Mouse (Mus musculus) limb, embryonic 12.5 days (tissue): ENCODE measurements around the gene Drc3. TPM values are rescaled to one million over a fixed set of nuclear protein-coding genes. Genes with fewer than 3 reads are reported as not detected.
A peak's percentile ranks its signal among the peaks of the same experiment; 100 is the strongest.

Source experiments
- ATAC-seq: fragments of 200-750 bp; cut with Nextera tagmentation; 2 replicates; pipeline ENCODE4 v1.8.0; 2017; ENCODE audit warnings: low read depth, moderate TSS enrichment; ENCODE audit not compliant: insufficient number of reproducible peaks, insufficient read depth, low FRiP score, low TSS enrichment
- H3K27ac ChIP-seq: fragments of 300-500 bp; sonication (generic); 2 replicates; pipeline ENCODE4 v1.5.1; 2016; ENCODE audit warnings: mild to moderate bottlenecking, moderate library complexity
- H3K27me3 ChIP-seq: fragments of 300-500 bp; sonication (generic); 2 replicates; pipeline ENCODE4 v1.6.1; 2016; ENCODE audit warnings: mild to moderate bottlenecking, moderate library complexity
- H3K36me3 ChIP-seq: fragments of 300-500 bp; sonication (generic); 2 replicates; pipeline ENCODE4 v1.6.1; 2016; ENCODE audit warnings: mild to moderate bottlenecking, moderate library complexity
- H3K4me1 ChIP-seq: fragments of 300-500 bp; sonication (generic); replicated peaks from 2 replicates; pipeline ENCODE4 v1.6.1; 2016
- H3K4me2 ChIP-seq: fragments of 300-500 bp; sonication (generic); 2 replicates; pipeline ENCODE4 v1.6.1; 2016; ENCODE audit warnings: mild to moderate bottlenecking, moderate library complexity
- H3K4me3 ChIP-seq: fragments of 300-500 bp; sonication (generic); replicated peaks from 2 replicates; pipeline ENCODE4 v1.5.1; 2016; ENCODE audit warnings: mild to moderate bottlenecking
- H3K9ac ChIP-seq: fragments of 300-500 bp; sonication (generic); replicated peaks from 2 replicates; pipeline ENCODE4 v1.6.1; 2016; ENCODE audit warnings: mild to moderate bottlenecking, moderate library complexity
- H3K9me3 ChIP-seq: fragments of 300-500 bp; sonication (generic); 2 replicates; pipeline ENCODE4 v1.6.1; 2016; ENCODE audit warnings: mild to moderate bottlenecking, moderate library complexity
- WGBS: fragments of 180-500 bp; shearing (Covaris S2); methylation state at CpG from one replicate; pipeline ENCODE4 v1.1.7; 2016; 5-methylcytosine and 5-hydroxymethylcytosine counted together
- polyA plus RNA-seq: library from polyadenylated mRNA; unstranded; fragments of >200 nt; fragmentation: Nextera tagmentation; extraction: Ambion mirVana; gene quantifications from 2 replicates; pipeline ENCODE4 v1.2.1, GENCODE M21; 2016

Gene Drc3
- polyA plus RNA-seq, 1 experiment from 2014 or later, result 2.9 TPM

DNA sequence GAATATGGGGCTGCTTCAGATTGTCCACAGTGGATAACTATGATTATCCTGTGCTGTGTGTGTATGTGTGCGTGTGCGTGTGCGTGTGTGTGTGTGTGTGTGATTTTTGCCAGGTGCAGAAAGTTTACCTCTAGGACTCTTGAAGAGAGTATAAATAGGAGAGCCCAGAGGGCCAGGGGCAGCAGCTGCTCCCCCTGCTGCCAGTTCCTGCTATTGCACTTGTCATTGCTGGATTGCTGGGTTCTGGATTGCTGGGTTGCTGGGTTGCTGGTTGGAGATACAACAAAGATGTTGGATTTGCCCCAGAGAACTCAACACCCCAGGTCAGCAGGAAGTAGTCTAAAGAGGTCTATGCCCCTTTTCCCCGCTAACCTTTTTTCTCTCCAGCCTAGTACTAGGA lies 14.8 kb upstream of the Drc3 start:
- no peak for ATAC-seq
- Histone ChIP-seq H3K9ac (no peak overlapping the region), H3K4me1 (peaks cover 16% of the 10 kb centered on the region), H3K4me3 (no peak overlapping the region), H3K4me2 (no peak overlapping the region), H3K36me3 (no peaks in the 10 kb centered on the region), H3K27ac (no peak overlapping the region), H3K9me3 (no peaks in the 10 kb centered on the region), H3K27me3 (no peaks in the 10 kb centered on the region)
- WGBS, result 70% methylated on average over 4 of the region's 4 CpGs

DNA sequence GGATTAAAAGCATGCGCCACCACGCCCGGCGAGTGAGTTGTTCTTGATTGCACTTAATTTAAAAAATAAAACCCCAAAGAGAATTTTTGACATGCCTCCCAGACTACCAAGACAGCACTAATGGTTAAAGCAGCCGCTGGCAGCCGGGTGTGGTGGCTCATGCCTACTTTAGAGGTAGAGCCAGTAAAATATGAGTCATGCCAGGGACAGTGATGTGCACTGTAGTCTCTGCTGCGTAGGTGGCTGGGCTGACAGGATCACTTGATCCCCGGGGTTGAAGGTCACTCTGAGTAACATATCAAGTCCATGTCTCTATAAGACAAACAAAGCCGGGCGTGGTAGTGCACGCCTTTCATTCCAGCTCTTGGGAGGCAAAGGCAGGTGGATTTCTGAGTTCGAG lies 13.8 kb upstream of the Drc3 start:
- Histone ChIP-seq H3K27me3 (no peaks in the 10 kb centered on the region), H3K4me2 (no peak overlapping the region), H3K4me3 (no peak overlapping the region), H3K36me3 (no peaks in the 10 kb centered on the region), H3K9ac (no peak overlapping the region), H3K27ac (no peak overlapping the region), H3K4me1 (peaks cover 9% of the 10 kb centered on the region), H3K9me3 (no peaks in the 10 kb centered on the region)
- 93% methylated on average over 12 of the region's 12 CpGs for WGBS
- no peak for ATAC-seq

DNA sequence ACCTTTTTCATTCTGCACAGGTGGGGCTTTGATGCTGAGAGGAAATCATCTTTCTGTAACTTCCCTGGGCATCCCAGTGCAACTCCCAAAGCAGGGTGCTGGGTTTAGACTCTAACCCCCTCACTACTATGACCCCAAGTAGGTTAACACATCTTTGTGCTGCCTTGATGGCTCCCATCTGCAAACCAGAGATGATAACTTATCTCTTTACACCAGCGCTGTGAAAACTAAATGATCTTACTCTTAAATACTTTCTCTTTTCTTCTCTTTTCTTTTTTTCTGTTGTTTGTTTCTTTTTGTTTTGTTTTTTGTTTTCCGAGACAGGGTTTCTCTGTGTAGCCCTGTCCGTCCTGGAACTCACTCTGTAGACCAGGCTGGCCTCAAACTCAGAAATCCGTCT lies 7.3 kb upstream of the Drc3 start:
- H3K4me2 ChIP-seq, result no peak overlapping the region
- no peaks in the 10 kb centered on the region for H3K27me3 ChIP-seq
- H3K4me1 ChIP-seq, result peaks cover 9% of the 10 kb centered on the region
- H3K36me3 ChIP-seq, result no peaks in the 10 kb centered on the region
- no peak overlapping the region for H3K27ac ChIP-seq
- H3K4me3 ChIP-seq, result no peak overlapping the region
- no peak for ATAC-seq
- WGBS, result 85% methylated on average over 4 of the region's 4 CpGs
- no peak overlapping the region for H3K9ac ChIP-seq
- H3K9me3 ChIP-seq, result no peaks in the 10 kb centered on the region

- Histone ChIP-seq H3K4me2 (no peak overlapping the region), H3K9me3 (no peaks in the 10 kb centered on the region), H3K4me1 (peaks cover 4% of the 10 kb centered on the region), H3K27ac (no peak overlapping the region), H3K36me3 (no peaks in the 10 kb centered on the region), H3K9ac (no peak overlapping the region), H3K4me3 (no peak overlapping the region), H3K27me3 (no peaks in the 10 kb centered on the region)
- 83% methylated on average over 4 of the region's 4 CpGs for WGBS
- ATAC-seq, result no peak
Measured at GRCm38 (mm10) chr11:60346537-60346936, 6.6 kb upstream of the Drc3 start.

DNA sequence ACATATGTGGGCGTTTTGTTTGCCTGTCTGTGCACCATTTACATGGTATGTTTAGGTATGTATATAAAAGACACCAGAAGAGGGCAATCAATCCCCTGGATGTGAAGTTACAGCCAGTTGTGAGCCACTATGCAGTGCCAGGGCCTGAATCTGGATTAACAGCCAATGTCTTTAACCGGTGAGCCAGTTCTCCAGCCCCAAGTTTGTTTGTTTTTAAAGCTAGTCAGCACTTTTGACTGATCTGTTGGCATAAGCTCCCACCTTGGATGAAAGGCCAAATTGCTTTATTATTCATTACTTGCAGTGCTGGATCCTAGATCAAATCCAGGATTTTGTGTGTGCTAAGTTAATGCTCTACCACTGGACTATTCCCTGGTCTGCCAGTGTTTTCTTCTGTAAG lies 1.7 kb upstream of the Drc3 start:
- no peak overlapping the region for H3K27ac ChIP-seq
- no peaks in the 10 kb centered on the region for H3K36me3 ChIP-seq
- H3K27me3 ChIP-seq, result no peaks in the 10 kb centered on the region
- ATAC-seq, result no peak
- peaks cover 17% of the 10 kb centered on the region for H3K4me1 ChIP-seq
- peak overlapping the region; percentile 98 for H3K4me2 ChIP-seq
- H3K4me3 ChIP-seq, result peak overlapping the region; percentile 73; the same call in 1 of the 2 replicates
- WGBS, result 66% methylated on average over 2 of the region's 2 CpGs
- H3K9ac ChIP-seq, result no peak overlapping the region
- H3K9me3 ChIP-seq, result no peaks in the 10 kb centered on the region

DNA sequence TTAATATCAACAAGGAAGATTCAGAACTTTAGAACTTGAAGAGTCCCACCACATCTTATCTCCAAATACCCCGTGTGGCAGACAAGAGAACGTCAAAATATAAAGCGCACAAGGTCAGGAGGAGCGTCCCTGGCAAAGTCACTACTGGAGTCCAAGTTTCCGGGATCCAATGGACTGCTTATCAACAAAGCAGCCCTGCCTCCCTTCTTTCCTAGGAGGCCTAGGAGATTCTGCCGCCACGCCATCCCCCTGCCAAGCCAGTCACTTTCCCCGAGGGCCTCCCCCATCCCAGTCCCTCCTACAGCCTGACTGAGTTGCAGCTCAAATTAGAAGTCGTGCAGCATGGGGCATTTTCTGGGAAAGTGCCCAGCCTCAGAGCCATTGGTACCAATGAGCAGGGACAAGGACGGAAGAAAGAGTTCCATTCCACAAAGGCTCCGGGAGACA lies 1.2 kb upstream of the Drc3 start:
- Histone ChIP-seq H3K9me3 (no peaks in the 10 kb centered on the region), H3K27me3 (no peaks in the 10 kb centered on the region), H3K27ac (peak overlapping the region; percentile 45; the same call in 1 of the 2 replicates), H3K4me2 (peak overlapping the region; percentile 98), H3K36me3 (no peaks in the 10 kb centered on the region), H3K4me3 (peak overlapping the region; percentile 73), H3K9ac (peak overlapping the region; percentile 72), H3K4me1 (peaks cover 17% of the 10 kb centered on the region)
- 33% methylated on average over 11 of the region's 11 CpGs for WGBS
- ATAC-seq, result no peak

- Histone ChIP-seq H3K4me1 (peaks cover 17% of the 10 kb centered on the region), H3K27ac (no peak overlapping the region), H3K27me3 (no peaks in the 10 kb centered on the region), H3K36me3 (no peaks in the 10 kb centered on the region), H3K9ac (no peak overlapping the region), H3K9me3 (no peaks in the 10 kb centered on the region), H3K4me2 (no peak overlapping the region), H3K4me3 (no peak overlapping the region)
- WGBS, result 95% methylated on average over 2 of the region's 2 CpGs
- no peak for ATAC-seq
Measured at GRCm38 (mm10) chr11:60355952-60356351, 2.8 kb downstream of the Drc3 start.

GRCm38 (mm10) chr11:60357116-60357515 lies 4.0 kb downstream of the Drc3 start:
- no peak overlapping the region for H3K9ac ChIP-seq
- no peak overlapping the region for H3K27ac ChIP-seq
- no peak overlapping the region for H3K4me2 ChIP-seq
- WGBS, result 47% methylated on average over 1 of the region's 1 CpGs
- H3K36me3 ChIP-seq, result no peaks in the 10 kb centered on the region
- H3K4me3 ChIP-seq, result no peak overlapping the region
- no peaks in the 10 kb centered on the region for H3K27me3 ChIP-seq
- H3K9me3 ChIP-seq, result no peaks in the 10 kb centered on the region
- peaks cover 9% of the 10 kb centered on the region for H3K4me1 ChIP-seq
- ATAC-seq, result no peak

GRCm38 (mm10) chr11:60358548-60358947 lies 5.4 kb downstream of the Drc3 start:
- 89% methylated on average over 7 of the region's 7 CpGs for WGBS
- H3K4me2 ChIP-seq, result no peak overlapping the region
- ATAC-seq, result no peak
- H3K9ac ChIP-seq, result no peak overlapping the region
- H3K4me3 ChIP-seq, result no peak overlapping the region
- H3K4me1 ChIP-seq, result 0 out of 2 replicates have a peak, but pooled peaks cover 4% of the 10 kb centered on the region
- no peaks in the 10 kb centered on the region for H3K36me3 ChIP-seq
- no peaks in the 10 kb centered on the region for H3K9me3 ChIP-seq
- no peaks in the 10 kb centered on the region for H3K27me3 ChIP-seq
- no peak overlapping the region for H3K27ac ChIP-seq

DNA sequence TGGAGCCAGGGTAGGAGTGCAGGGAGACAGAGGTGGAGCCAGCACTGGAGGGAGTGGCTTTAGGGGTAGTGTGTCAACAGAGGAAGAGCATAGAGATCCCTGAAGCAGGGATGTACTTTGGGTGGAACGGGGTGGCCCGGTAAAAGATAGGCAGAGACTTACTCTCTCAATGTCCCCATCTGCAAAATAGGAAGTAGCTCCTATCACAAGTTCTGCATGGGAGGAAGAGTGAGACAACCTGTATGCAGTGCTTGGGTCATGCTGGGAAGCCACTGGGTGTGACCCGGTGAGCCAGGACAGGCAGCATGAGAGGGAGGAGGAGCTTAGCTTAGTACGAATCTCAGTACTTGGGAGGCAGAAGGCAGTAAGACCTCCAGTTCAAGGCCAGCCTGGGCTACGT lies 6.0 kb downstream of the Drc3 start:
- H3K4me2 ChIP-seq, result no peak overlapping the region
- no peaks in the 10 kb centered on the region for H3K27me3 ChIP-seq
- WGBS, result 75% methylated on average over 5 of the region's 5 CpGs
- no peak overlapping the region for H3K27ac ChIP-seq
- H3K4me3 ChIP-seq, result no peak overlapping the region
- ATAC-seq, result no peak
- no peak overlapping the region for H3K9ac ChIP-seq
- no peaks in the 10 kb centered on the region for H3K9me3 ChIP-seq
- H3K36me3 ChIP-seq, result no peaks in the 10 kb centered on the region
- H3K4me1 ChIP-seq, result no peaks in the 10 kb centered on the region

DNA sequence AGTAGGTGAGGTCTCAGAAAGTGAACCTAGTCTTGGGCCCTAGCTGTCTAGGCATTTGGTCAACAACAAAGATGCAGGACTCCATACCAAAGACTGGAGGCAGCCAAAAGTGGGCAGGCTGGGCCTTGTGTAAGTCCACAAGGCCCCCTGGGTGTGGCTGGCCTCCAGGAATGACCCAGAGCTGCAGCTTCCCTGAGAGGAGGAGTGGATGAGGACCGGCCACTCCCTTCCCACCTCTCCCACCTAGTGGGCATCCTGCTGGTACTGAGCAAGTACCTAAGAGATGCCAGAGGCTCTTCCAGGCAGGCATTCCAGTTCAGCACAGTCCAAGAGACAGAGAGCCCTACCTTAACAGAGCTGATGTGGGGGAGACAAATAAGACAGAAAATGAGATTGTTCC lies 6.8 kb downstream of the Drc3 start:
- Histone ChIP-seq H3K27me3 (no peaks in the 10 kb centered on the region), H3K27ac (no peak overlapping the region), H3K4me3 (no peak overlapping the region), H3K9me3 (no peaks in the 10 kb centered on the region), H3K36me3 (no peaks in the 10 kb centered on the region), H3K4me2 (no peak overlapping the region), H3K9ac (no peak overlapping the region), H3K4me1 (no peaks in the 10 kb centered on the region; the same call in 1 of the 2 replicates)
- 69% methylated on average over 1 of the region's 1 CpGs for WGBS
- no peak for ATAC-seq

DNA sequence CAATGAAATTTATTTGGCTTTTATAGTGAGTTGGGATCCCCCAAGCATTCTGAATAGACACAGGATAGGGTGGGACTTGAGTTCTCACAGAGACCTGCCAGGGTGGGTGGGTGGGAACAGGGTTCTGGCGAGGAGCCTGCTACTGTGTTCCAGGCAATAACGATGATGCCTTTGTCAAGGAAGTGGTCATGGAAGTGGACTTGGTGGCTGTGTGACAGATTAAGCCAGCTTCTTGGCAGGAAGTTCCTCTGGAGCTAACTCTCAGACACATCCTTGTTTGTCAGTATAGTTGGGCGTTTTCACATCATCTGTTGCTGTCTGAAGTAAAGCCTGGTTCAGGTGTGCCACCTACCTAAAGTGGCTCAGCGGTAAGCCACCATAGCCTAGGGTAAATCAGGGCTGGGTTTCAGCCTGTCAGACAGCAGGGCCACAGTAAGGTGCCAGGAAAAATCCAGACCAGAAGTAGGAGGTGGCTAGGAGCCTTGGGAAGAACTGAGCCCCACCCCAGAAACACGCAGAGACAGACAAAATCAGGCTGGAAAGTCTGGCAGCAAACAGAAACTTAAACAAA lies 7.6 kb downstream of the Drc3 start:
- WGBS, result 76% methylated on average over 5 of the region's 5 CpGs

More for the DNA sequence above, 7.6 kb downstream of the Drc3 start:
- H3K27me3 ChIP-seq, result no peaks in the 10 kb centered on the region
- H3K9ac ChIP-seq, result no peak overlapping the region
- no peak overlapping the region for H3K4me2 ChIP-seq
- peaks cover 7% of the 10 kb centered on the region; the same call in 1 of the 2 replicates for H3K4me1 ChIP-seq
- no peaks in the 10 kb centered on the region for H3K36me3 ChIP-seq
- no peaks in the 10 kb centered on the region for H3K9me3 ChIP-seq
- no peak overlapping the region for H3K27ac ChIP-seq
- no peak for ATAC-seq
- H3K4me3 ChIP-seq, result no peak overlapping the region
